Mouse (Mus musculus): Measurements from ENCODE around the gene Cdh24.

GRCm38 (mm10) chr14:54646898-54647636 lies 5.9 kb upstream of the Cdh24 start:
- TF ChIP-seq CTCF (IDR thresholded peaks at IDR 0.05) (peak; percentile 71), POLR2A (IDR thresholded peaks at IDR 0.05; ENCODE audit: insufficient read depth, low read depth, low read length) (no peak), EP300 (IDR thresholded peaks at IDR 0.05; ENCODE audit: insufficient read depth, low read depth, low read length) (no peak)
